Mouse (Mus musculus): ENCODE measurements at regions not wholly inside any gene's neighbourhood (a gene's known extent, or its start where the extent isn't known, plus 50 kb on each side); places are given as distances from the start of the nearest gene placed in this dataset.

- no peak for DNase-seq (ENCODE audit: low spot score in 2 of 2)
These were observed 69.2 kb upstream of the Gdf10 start for GRCm38 (mm10) chr14:33854181-33854580.

- no peak for DNase-seq (ENCODE audit: low spot score in 2 of 2)
These were observed 66.4 kb upstream of the Gdf10 start for GRCm38 (mm10) chr14:33856992-33857391.

GRCm38 (mm10) chr14:33864796-33865195 lies 58.6 kb upstream of the Gdf10 start:
- no peak for DNase-seq (ENCODE audit: low spot score in 2 of 2)

GRCm38 (mm10) chr14:33865746-33866145 lies 57.6 kb upstream of the Gdf10 start:
- no peak for DNase-seq (ENCODE audit: low spot score in 2 of 2)

GRCm38 (mm10) chr14:33867674-33868073 lies 55.7 kb upstream of the Gdf10 start:
- DNase-seq (ENCODE audit: low spot score in 2 of 2): no peak
